Mouse (Mus musculus) neural tube, embryonic 15.5 days (tissue): Measurements from ENCODE around the gene Aspg. TPM values are rescaled to one million over a fixed set of nuclear protein-coding genes. Genes with fewer than 3 reads are reported as not detected.
A peak's percentile ranks its signal among the peaks of the same experiment; 100 is the strongest.

ENCODE experiments used
- ATAC-seq: fragments of 200-750 bp; cut with Nextera tagmentation; 2 replicates; pipeline ENCODE4 v1.8.0; 2017; ENCODE audit warnings: mild to moderate bottlenecking, moderate TSS enrichment, moderate library complexity; ENCODE audit not compliant: low FRiP score
- H3K27ac ChIP-seq: fragments of 300-500 bp; sonication (generic); replicated peaks from 2 replicates; pipeline ENCODE4 v1.5.1; 2015; ENCODE audit warnings: mild to moderate bottlenecking, inconsistent platforms
- H3K27me3 ChIP-seq: fragments of 300-500 bp; sonication (generic); replicated peaks from 2 replicates; pipeline ENCODE4 v1.6.1; 2015; ENCODE audit warnings: inconsistent platforms
- H3K36me3 ChIP-seq: fragments of 300-500 bp; sonication (generic); 2 replicates; pipeline ENCODE4 v1.6.1; 2015; ENCODE audit warnings: inconsistent platforms
- H3K4me1 ChIP-seq: fragments of 300-500 bp; sonication (generic); 2 replicates; pipeline ENCODE4 v1.6.1; 2015; ENCODE audit warnings: inconsistent platforms
- H3K4me2 ChIP-seq: fragments of 300-500 bp; sonication (generic); 2 replicates; pipeline ENCODE4 v1.6.1; 2015; ENCODE audit warnings: inconsistent platforms, mild to moderate bottlenecking, moderate library complexity
- H3K4me3 ChIP-seq: fragments of 300-500 bp; sonication (generic); replicated peaks from 2 replicates; pipeline ENCODE4 v1.5.1; 2015; ENCODE audit warnings: mild to moderate bottlenecking, inconsistent platforms
- H3K9ac ChIP-seq: fragments of 300-500 bp; sonication (generic); replicated peaks from 2 replicates; pipeline ENCODE4 v1.6.1; 2015; ENCODE audit warnings: mild to moderate bottlenecking, inconsistent platforms
- H3K9me3 ChIP-seq: fragments of 300-500 bp; sonication (generic); replicated peaks from 2 replicates; pipeline ENCODE4 v1.6.1; 2016; ENCODE audit warnings: inconsistent platforms
- WGBS: fragments of 180-500 bp; shearing (Covaris S2); methylation state at CpG from one replicate; pipeline ENCODE4 v1.1.7; 2015; ENCODE audit warnings: mixed read lengths; 5-methylcytosine and 5-hydroxymethylcytosine counted together
- polyA plus RNA-seq: library from polyadenylated mRNA; unstranded; fragments of >200 nt; fragmentation: Nextera tagmentation; extraction: Ambion mirVana; gene quantifications from 2 replicates; pipeline ENCODE4 v1.2.1, GENCODE M21; 2015

The Aspg gene
- polyA plus RNA-seq, 1 experiment from 2014 or later, result 0.84 TPM

DNA sequence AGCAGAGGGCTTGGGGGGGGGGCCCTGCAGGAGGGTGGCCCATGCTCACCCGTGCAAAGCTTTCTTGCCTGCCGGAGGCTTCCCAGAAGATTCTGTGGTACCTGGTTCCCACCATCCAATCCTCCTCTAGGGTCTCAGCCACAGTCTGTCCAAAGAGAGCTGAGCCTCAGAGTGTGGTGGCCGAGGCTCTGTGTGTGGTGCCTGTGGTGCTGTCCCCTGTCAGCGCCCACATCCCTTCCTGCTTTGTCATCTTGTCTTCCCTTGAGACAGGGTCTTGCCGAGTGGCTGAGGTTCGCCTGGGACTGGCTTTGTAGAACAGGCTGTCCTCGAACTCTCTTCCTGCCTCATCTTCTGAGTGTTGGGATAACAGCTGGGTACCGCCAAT lies 9.8 kb upstream of the Aspg start:
- 75% methylated on average over 8 of the region's 8 CpGs for WGBS
- Histone ChIP-seq H3K4me3 (no peak overlapping the region), H3K27ac (no peak overlapping the region), H3K27me3 (0 out of 2 replicates have a peak, but pooled peaks cover 3% of the 10 kb centered on the region), H3K4me2 (no peak overlapping the region), H3K4me1 (no peaks in the 10 kb centered on the region), H3K36me3 (no peaks in the 10 kb centered on the region), H3K9me3 (no peaks in the 10 kb centered on the region), H3K9ac (no peak overlapping the region)
- ATAC-seq, result no peak

DNA sequence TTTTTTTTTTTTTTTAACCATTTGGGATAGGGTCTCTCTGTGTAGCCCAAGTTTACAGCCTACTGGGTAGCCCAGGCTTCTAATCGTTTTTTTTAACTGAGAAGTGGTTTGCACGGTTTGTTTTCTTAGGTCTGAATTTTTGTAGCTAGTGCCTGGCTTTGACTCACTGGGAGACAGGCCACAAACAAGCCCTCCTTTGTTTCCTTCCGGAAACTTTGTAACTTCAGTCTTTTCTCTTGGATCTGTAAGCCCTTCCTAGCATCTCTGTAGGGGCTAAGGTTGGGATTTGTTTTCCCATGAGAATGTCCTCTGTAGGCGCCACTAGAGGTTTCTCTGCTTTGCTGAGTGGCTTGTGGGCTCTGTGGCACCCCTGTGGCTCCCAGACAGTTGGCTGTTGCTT lies 6.4 kb upstream of the Aspg start:
- no peak overlapping the region for H3K4me2 ChIP-seq
- WGBS, result 65% methylated on average over 4 of the region's 4 CpGs
- H3K9me3 ChIP-seq, result no peaks in the 10 kb centered on the region
- no peak overlapping the region for H3K9ac ChIP-seq
- H3K36me3 ChIP-seq, result no peaks in the 10 kb centered on the region
- no peaks in the 10 kb centered on the region for H3K4me1 ChIP-seq
- no peaks in the 10 kb centered on the region for H3K27me3 ChIP-seq
- no peak overlapping the region for H3K27ac ChIP-seq
- ATAC-seq, result no peak
- no peak overlapping the region for H3K4me3 ChIP-seq

DNA sequence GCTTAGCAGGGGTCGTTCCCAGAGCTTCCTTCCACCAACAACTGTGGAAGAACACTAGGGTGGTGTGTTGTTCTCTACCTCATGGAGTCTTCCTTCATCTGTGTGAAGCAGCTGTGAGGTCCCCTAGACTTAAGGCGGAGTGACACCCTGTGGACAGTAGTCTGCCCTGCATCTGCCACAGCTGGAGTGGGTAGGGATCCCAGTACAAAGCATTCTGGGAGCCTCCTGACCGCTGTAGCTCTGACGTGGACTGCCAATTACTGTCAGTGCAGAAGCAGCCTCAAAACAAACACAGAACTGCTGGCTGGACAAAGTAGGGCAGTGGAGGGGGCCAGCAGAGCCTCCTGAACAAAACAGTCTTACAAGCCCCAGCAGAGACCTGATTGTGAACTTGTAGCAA lies 5.4 kb upstream of the Aspg start:
- no peak overlapping the region for H3K9ac ChIP-seq
- H3K27me3 ChIP-seq, result 0 out of 2 replicates have a peak, but pooled peaks cover 7% of the 10 kb centered on the region
- no peak overlapping the region for H3K4me3 ChIP-seq
- no peaks in the 10 kb centered on the region for H3K36me3 ChIP-seq
- no peak overlapping the region for H3K27ac ChIP-seq
- no peak for ATAC-seq
- no peaks in the 10 kb centered on the region for H3K9me3 ChIP-seq
- 70% methylated on average over 4 of the region's 4 CpGs for WGBS
- no peaks in the 10 kb centered on the region for H3K4me1 ChIP-seq
- H3K4me2 ChIP-seq, result no peak overlapping the region

DNA sequence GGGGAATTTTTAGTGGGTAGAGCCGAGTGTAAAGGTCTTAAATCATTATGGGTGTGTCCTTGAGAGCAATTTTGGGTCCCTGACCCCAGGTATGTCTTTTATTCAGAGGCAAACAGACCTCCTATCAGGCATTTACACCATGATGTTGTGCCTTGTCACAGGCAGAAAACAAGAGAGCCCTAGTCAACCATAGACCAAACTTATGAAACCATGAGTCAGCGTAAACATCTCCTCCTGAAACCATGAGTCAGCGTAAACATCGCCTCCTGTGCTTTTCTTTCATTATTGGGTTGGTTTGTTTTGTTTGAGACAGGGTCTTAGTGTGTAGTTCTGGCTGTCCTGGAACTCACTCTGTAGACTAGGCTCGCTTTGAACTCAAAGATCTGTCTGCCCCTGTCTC lies 3.3 kb upstream of the Aspg start:
- WGBS, result 90% methylated on average over 5 of the region's 5 CpGs
- Histone ChIP-seq H3K36me3 (no peaks in the 10 kb centered on the region), H3K9ac (no peak overlapping the region), H3K4me3 (no peak overlapping the region), H3K27ac (no peak overlapping the region), H3K9me3 (no peaks in the 10 kb centered on the region), H3K4me2 (no peak overlapping the region), H3K4me1 (no peaks in the 10 kb centered on the region), H3K27me3 (0 out of 2 replicates have a peak, but pooled peaks cover 14% of the 10 kb centered on the region)
- no peak for ATAC-seq

DNA sequence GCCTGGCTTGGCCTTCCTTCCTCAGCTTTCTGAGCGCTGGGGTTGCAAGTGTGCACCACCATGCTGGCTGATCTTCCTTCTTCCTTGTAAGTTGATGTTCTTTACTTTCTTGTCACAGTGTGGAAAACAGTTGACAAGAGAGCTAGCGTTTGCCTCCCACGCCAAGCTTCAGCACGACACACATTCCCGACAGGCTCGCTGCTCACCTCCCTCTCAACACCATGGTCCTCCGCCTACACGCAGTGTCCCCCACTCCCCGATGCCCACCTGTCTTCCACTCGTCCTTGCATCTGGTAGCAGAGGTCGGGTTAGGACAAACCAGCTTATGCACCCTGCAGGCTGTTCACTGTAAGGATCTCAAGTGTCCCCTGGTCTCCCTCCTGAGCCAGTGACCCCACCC lies 1.6 kb upstream of the Aspg start:
- Histone ChIP-seq H3K36me3 (no peaks in the 10 kb centered on the region), H3K27ac (no peak overlapping the region), H3K9ac (no peak overlapping the region), H3K4me1 (no peaks in the 10 kb centered on the region), H3K9me3 (no peaks in the 10 kb centered on the region), H3K4me3 (no peak overlapping the region), H3K27me3 (0 out of 2 replicates have a peak, but pooled peaks cover 14% of the 10 kb centered on the region), H3K4me2 (no peak overlapping the region)
- no peak for ATAC-seq
- WGBS, result 92% methylated on average over 11 of the region's 11 CpGs

DNA sequence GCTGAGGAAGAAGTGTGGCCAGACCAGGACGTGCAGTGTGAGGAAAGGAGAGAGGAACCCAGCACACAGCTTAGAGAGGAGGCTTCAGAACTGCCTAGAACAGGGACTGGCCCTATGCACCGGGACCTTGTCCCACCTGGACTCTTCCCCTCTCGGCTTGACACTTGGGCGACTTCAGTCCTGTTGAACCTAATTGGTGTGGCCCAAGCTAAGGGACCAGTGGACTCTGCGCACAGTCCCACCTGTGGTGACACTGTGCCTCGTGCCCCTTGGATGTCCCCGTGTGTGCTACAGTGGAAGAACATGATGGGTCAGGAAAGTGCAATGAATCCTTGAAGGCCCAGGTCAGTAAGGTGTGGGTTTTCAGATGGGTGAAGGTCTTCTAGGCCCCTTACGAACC lies 1.2 kb downstream of the Aspg start:
- Histone ChIP-seq H3K4me2 (no peak overlapping the region), H3K9ac (no peak overlapping the region), H3K4me3 (no peak overlapping the region), H3K9me3 (no peaks in the 10 kb centered on the region), H3K27ac (no peak overlapping the region), H3K27me3 (peaks cover 18% of the 10 kb centered on the region; the same call in 1 of the 2 replicates), H3K4me1 (no peaks in the 10 kb centered on the region), H3K36me3 (no peaks in the 10 kb centered on the region)
- 84% methylated on average over 8 of the region's 8 CpGs for WGBS
- ATAC-seq, result no peak

DNA sequence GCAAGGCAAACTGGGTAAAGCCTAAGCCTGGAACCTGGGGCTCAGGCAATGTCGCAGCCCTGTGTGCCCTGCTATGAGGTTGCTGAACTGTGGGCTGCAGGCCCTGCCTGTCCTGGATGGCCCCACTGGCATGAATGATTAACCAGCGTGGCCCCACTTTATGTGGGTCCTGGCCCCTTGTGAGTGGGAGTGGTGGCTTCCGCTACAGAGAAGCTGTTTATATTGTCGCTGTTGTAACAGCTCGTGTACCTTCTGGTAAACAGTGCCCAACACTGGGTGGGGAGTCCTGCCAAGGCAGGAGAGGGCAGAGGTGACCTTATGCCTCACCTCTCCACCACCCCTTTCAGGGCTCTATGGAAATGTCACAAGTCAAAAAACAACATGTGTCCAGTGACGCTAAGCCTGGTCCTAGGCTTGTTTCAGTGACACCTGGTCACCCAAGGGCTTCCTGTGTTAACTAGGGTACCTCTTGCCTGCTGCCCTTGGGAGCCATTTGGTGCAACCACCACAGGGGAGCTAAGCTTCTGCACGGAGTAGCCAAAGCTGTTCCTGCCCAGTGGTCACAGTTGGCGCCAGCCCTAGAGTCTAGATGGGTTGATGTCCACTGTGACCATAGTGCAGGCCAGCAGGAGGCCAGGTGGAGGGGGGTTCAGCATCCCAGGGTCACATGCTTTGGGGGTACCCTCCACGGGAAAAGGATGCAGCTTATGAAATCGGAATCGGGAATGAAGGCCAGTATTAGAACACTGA lies 2.4 kb downstream of the Aspg start:
- Histone ChIP-seq H3K27me3 (peaks cover 18% of the 10 kb centered on the region; the same call in 1 of the 2 replicates), H3K27ac (no peak overlapping the region), H3K9me3 (no peaks in the 10 kb centered on the region), H3K36me3 (no peaks in the 10 kb centered on the region), H3K4me2 (no peak overlapping the region), H3K4me3 (no peak overlapping the region), H3K4me1 (no peaks in the 10 kb centered on the region), H3K9ac (no peak overlapping the region)
- ATAC-seq, result no peak
- WGBS, result 83% methylated on average over 11 of the region's 11 CpGs

DNA sequence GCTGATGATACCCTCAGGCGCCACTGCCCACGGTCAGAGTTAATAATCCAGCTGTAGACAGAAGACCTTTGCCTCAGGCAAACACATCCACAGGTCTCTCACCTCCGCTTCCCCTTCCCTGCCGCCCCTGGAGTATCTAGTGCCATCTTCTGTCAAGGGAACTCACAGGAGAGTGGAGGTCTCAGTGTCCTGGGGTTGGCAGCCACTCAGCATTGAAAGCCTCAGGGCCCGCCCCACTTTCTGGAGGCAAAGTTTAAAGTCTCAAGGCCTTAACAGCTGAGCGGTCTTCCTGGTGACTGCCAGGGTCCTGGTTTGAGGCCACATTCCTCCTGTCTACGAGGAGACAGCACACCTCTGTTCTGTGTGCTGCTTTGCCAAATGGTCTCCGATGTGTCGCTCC lies 3.2 kb downstream of the Aspg start:
- ATAC-seq, result no peak

DNA sequence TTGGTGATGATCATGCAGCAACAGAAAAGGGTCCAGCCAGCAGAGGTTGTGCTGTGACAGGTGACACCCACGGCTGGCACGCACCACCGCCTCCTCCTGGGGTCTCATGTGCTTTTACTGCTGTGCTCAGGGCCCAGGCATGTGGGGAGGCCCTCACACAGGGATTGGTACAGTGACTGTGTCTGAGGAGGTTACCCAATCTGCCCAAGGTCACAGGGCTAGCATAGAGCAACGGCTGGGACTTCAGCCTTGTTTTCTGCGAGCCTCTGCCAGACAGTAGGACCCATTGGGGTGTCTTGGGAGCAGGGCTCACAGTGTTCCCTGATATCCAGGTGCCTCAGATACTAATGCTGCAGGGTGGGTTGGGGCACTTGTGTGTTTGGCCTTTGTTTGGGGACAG lies 4.8 kb downstream of the Aspg start:
- H3K9ac ChIP-seq, result no peak overlapping the region
- no peak overlapping the region for H3K4me3 ChIP-seq
- ATAC-seq, result no peak
- H3K9me3 ChIP-seq, result no peaks in the 10 kb centered on the region
- no peak overlapping the region for H3K4me2 ChIP-seq
- WGBS, result 87% methylated on average over 5 of the region's 5 CpGs
- no peak overlapping the region for H3K27ac ChIP-seq
- peaks cover 15% of the 10 kb centered on the region; the same call in 1 of the 2 replicates for H3K27me3 ChIP-seq
- no peaks in the 10 kb centered on the region for H3K36me3 ChIP-seq
- no peaks in the 10 kb centered on the region for H3K4me1 ChIP-seq

More for the DNA sequence above, 3.2 kb downstream of the Aspg start:
- Histone ChIP-seq H3K4me3 (no peak overlapping the region), H3K4me1 (no peaks in the 10 kb centered on the region), H3K36me3 (no peaks in the 10 kb centered on the region), H3K9me3 (no peaks in the 10 kb centered on the region), H3K27me3 (peaks cover 23% of the 10 kb centered on the region; the same call in 1 of the 2 replicates), H3K9ac (no peak overlapping the region), H3K27ac (no peak overlapping the region), H3K4me2 (no peak overlapping the region)
- WGBS, result 89% methylated on average over 9 of the region's 9 CpGs

DNA sequence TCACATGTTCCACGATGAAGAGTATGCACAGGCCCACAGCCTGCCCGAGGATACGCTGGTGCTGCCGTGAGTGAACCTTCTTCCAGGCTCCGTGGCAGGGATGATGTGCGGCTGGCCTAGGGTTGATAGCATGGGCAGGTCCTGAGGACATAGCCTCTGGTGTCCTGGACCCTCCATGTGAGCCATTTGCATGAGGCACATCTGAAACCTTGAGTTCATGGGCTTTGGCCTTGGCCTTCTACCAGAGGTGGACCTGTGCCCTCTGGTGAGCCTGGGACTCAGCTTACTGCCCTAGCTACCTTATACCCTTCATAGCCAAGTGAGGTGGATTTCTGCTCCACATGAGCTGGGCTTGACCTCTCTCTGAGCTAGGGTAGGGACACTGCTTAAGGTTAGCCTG lies 5.8 kb downstream of the Aspg start:
- no peaks in the 10 kb centered on the region for H3K9me3 ChIP-seq
- H3K4me1 ChIP-seq, result no peaks in the 10 kb centered on the region
- H3K36me3 ChIP-seq, result no peaks in the 10 kb centered on the region
- H3K4me2 ChIP-seq, result no peak overlapping the region
- no peak overlapping the region for H3K4me3 ChIP-seq
- 92% methylated on average over 6 of the region's 6 CpGs for WGBS
- peaks cover 16% of the 10 kb centered on the region; the same call in 1 of the 2 replicates for H3K27me3 ChIP-seq
- no peak overlapping the region for H3K27ac ChIP-seq
- H3K9ac ChIP-seq, result no peak overlapping the region
- no peak for ATAC-seq

DNA sequence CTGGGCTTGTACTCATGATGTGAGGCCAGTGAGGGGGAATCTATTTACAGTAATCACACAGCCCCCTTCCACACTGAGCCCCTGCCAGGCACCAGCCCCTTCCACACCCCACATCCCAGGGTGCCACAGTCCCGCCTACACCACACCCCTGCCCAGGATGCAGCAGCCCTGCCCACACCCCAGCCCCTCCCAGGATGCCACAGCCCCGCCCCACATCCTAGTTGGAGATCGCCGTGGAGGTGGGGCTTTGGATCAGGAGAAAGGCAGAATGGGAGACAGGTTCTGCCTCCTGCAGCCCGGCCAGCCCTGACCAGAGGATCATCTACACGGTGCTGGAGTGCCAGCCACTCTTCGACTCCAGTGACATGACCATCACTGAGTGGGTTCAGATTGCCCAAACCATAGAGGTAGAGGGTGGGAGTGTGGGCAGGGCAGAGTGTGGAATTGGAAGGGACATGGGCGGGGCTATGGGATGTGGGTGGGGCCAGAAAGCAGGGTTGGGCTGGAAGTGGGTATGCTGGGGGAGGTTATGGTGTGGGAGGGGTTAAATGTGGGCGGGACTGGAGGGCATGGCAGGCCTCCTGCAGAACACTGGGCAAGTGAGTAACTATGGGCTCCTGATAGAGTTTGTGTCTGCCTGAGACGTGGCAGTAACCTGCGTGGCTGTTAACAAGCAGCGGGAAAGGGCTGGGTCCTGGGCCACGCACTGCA lies 6.4 kb downstream of the Aspg start:
- H3K27me3 ChIP-seq, result peaks cover 16% of the 10 kb centered on the region; the same call in 1 of the 2 replicates
- H3K36me3 ChIP-seq, result no peaks in the 10 kb centered on the region
- H3K9ac ChIP-seq, result no peak overlapping the region
- no peaks in the 10 kb centered on the region for H3K9me3 ChIP-seq
- H3K4me2 ChIP-seq, result no peak overlapping the region
- 15% methylated on average over 13 of the region's 13 CpGs for WGBS
- no peaks in the 10 kb centered on the region for H3K4me1 ChIP-seq
- ATAC-seq, result no peak
- H3K4me3 ChIP-seq, result no peak overlapping the region
- no peak overlapping the region for H3K27ac ChIP-seq

DNA sequence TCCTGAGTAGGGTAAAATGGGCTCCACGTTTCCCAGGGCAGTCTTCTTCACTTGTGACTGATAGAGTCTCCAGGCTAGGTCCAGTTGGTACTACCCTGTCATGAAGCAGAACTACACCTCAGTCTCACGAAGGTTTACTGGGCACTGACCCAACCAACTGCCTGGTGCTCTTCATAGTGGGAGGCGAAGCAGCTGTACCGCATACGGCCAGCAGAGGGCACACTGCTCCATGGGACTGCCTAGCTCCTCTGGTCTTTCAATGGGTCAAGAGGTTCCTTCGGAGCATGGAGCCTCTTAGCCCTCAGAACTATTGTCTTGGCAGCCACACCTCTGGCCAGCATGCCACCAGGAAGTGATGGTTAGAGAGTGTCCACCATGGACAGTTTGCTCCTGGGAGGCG lies 7.2 kb downstream of the Aspg start:
- H3K36me3 ChIP-seq, result no peaks in the 10 kb centered on the region
- no peak overlapping the region for H3K9ac ChIP-seq
- H3K27me3 ChIP-seq, result peaks cover 16% of the 10 kb centered on the region; the same call in 1 of the 2 replicates
- no peak overlapping the region for H3K27ac ChIP-seq
- 13% methylated on average over 7 of the region's 7 CpGs for WGBS
- no peak overlapping the region for H3K4me2 ChIP-seq
- no peaks in the 10 kb centered on the region for H3K9me3 ChIP-seq
- H3K4me1 ChIP-seq, result no peaks in the 10 kb centered on the region
- H3K4me3 ChIP-seq, result no peak overlapping the region
- ATAC-seq, result peak; percentile 46; the same call in 1 of the 2 replicates
